Mouse (Mus musculus) adrenal gland, adult 8-10 months (tissue): ENCODE measurements around the gene Clec2g. TPM values are rescaled to one million over a fixed set of nuclear protein-coding genes. Genes with fewer than 3 reads are reported as not detected.
"Not testable (repeated sequence)": the region's sequence is repeated elsewhere in the genome, so short reads cannot be mapped to it uniquely, and the experiment has no call there.

Experiments used
- DNase-seq: peaks from one replicate; pipeline ENCODE4 v3.0.0; 2022
- total RNA-seq, 4 experiments: library from RNA; stranded (reverse); gene quantifications; 2 replicates each; pipeline ENCODE4 v1.2.4; 2022

The Clec2g gene
- total RNA-seq = 1 to 10 TPM; 2.6 to 3.5 (median 3.1) TPM

- not testable (repeated sequence) for DNase-seq
These were observed at the start of gene Clec2g for GRCm38 (mm10) chr6:128934081-128934480. TSS of gene Clec2g (plus strand) at chr6:128934381.

- not testable (repeated sequence) for DNase-seq
These were observed 46.9 kb upstream of the Clec2g start, which contains the start of gene Clec2i for GRCm38 (mm10) chr6:128887091-128887790. TSS of gene Clec2i (plus strand) at chr6:128887588.

- no peak for DNase-seq
These were observed 45.3 kb upstream of the Clec2g start for GRCm38 (mm10) chr6:128888834-128889233.

GRCm38 (mm10) chr6:128890948-128891355 is 43.2 kb upstream of the Clec2g start, which contains the start of gene BC035044:
TSS of gene BC035044 (minus strand) at chr6:128891126.
- DNase-seq = no peak

- no peak for DNase-seq
These were observed 38.7 kb upstream of the Clec2g start for GRCm38 (mm10) chr6:128895404-128896001.

- no peak for DNase-seq
These were observed 34.1 kb upstream of the Clec2g start for GRCm38 (mm10) chr6:128900044-128900443.

GRCm38 (mm10) chr6:128900796-128901552 is 33.2 kb upstream of the Clec2g start:
- DNase-seq = not testable (repeated sequence)

GRCm38 (mm10) chr6:128913598-128914254 is 20.5 kb upstream of the Clec2g start:
- no peak for DNase-seq

- DNase-seq = no peak
These were observed 16.9 kb upstream of the Clec2g start for GRCm38 (mm10) chr6:128917322-128917721.

GRCm38 (mm10) chr6:128933050-128933449 is 1.1 kb upstream of the Clec2g start:
- no peak for DNase-seq

- not testable (repeated sequence) for DNase-seq
These were observed 1.9 kb downstream of the Clec2g start for GRCm38 (mm10) chr6:128935889-128936665.

GRCm38 (mm10) chr6:128941646-128942421 is 7.7 kb downstream of the Clec2g start:
- DNase-seq = no peak

GRCm38 (mm10) chr6:128945564-128945963 is 11.4 kb downstream of the Clec2g start:
- no peak for DNase-seq

GRCm38 (mm10) chr6:128961110-128961509 is 26.9 kb downstream of the Clec2g start:
- no peak for DNase-seq

GRCm38 (mm10) chr6:128962108-128962507 is 27.9 kb downstream of the Clec2g start:
- not testable (repeated sequence) for DNase-seq

- no peak for DNase-seq
These were observed 30.3 kb downstream of the Clec2g start for GRCm38 (mm10) chr6:128964519-128964918.

GRCm38 (mm10) chr6:128968463-128968862 is 34.3 kb downstream of the Clec2g start:
- DNase-seq = no peak

- no peak for DNase-seq
These were observed 35.6 kb downstream of the Clec2g start for GRCm38 (mm10) chr6:128969741-128970140.

GRCm38 (mm10) chr6:128970508-128971393 is 36.6 kb downstream of the Clec2g start:
- not testable (repeated sequence) for DNase-seq
